Mouse (Mus musculus): Measurements from ENCODE around the gene Lyz1. TPM values are rescaled to one million over a fixed set of nuclear protein-coding genes. Genes with fewer than 3 reads are reported as not detected.
"Not testable (repeated sequence)": the region's sequence is repeated elsewhere in the genome, so short reads cannot be mapped to it uniquely, and the experiment has no call there.

The Lyz1 gene
- polyA plus RNA-seq, 1 experiment from 2014 or later = not detected

DNA sequence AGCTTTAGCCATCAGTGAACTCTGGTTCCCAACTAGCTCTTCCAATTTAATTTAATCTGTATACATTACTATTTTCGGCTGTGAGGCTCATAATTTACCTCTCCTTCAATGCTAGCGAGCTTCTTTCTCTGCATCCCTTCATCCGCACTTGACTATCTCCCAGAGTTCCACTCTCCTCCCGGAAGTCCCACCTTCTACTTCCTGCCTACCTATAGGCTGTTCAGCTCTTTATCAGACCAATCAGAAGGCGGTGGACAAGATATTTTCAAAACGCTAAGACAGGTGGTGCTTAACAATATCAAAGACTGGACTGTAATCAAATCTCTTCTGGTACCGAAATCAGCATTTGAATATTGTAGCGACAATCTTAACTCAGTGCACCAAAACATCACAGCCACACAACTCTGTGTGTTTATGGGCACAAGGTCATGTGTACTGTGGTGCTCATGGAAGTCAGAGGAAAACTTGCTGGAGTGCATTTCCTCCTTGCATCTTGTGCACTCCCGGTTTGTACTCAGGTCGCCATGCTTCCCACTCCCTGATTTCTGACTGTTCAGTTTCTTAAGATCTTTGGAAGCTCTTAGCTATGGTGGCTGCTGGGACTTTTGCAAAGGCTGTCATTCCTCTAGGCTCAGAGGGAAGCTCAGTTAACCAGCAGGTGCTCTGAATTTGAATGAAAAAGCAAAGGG lies 16.8 kb downstream of the Lyz1 start:
- Histone ChIP-seq H3K27ac (no peak overlapping the region), H3K36me3 (no peaks in the 10 kb centered on the region), H3K9ac (replicated peaks) (no peak overlapping the region), H3K4me2 (no peak overlapping the region), H3K4me1 (replicated peaks) (no peaks in the 10 kb centered on the region), H3K9me3 (no peaks in the 10 kb centered on the region), H3K27me3 (no peaks in the 10 kb centered on the region), H3K4me3 (replicated peaks) (no peak overlapping the region)
- no peak for ATAC-seq (ENCODE audit: insufficient number of reproducible peaks, insufficient read depth, low FRiP score, low TSS enrichment, low read depth)
- 77% methylated on average over 10 of the region's 10 CpGs for WGBS

DNA sequence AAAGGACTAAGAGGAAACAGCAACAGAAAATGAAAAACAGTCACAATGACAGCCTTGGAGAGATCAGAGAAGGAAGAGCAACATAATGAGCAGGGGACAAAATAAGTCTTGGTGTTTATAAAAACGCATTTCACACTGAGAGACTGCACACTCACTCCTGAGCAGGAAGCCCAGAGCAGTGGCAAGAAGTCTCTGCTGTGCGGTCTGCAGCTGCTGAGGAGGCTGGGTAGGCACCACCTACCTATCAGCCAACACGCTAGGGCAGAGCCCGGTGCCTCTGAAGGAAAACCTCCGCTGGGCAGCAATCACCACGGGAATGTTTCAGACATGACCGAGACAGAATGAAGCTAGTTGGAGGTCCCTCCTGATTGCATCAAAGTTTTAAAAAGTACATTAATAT lies 18.0 kb downstream of the Lyz1 start:
- not testable (repeated sequence) for H3K9me3 ChIP-seq; H3K4me1 ChIP-seq (replicated peaks); H3K4me3 ChIP-seq (replicated peaks); H3K4me2 ChIP-seq; H3K9ac ChIP-seq (replicated peaks); H3K36me3 ChIP-seq; H3K27ac ChIP-seq; ATAC-seq (ENCODE audit: insufficient number of reproducible peaks, insufficient read depth, low FRiP score, low TSS enrichment, low read depth); H3K27me3 ChIP-seq
- 81% methylated on average over 5 of the region's 7 CpGs for WGBS

DNA sequence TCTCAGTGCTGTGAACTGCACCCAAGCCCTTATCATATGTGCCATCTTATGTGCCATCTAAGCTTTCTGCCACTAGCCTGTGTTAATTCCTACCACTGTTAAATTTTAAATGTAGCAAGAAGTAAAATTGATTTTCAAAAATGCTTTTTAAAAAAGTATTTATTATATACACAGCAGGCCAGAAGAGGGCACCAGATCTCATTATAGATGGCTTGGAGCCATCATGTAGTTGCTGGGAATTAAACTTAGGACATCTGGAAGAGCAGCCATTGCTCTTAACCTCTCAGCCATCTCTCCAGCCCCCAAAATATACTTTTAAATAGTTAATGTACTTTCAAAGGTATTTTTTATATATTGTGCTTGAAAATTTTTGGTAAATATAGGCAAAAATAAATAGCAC lies 20.6 kb downstream of the Lyz1 start:
- no peak overlapping the region for H3K27ac ChIP-seq
- no peak for ATAC-seq (ENCODE audit: insufficient number of reproducible peaks, insufficient read depth, low FRiP score, low TSS enrichment, low read depth)

DNA sequence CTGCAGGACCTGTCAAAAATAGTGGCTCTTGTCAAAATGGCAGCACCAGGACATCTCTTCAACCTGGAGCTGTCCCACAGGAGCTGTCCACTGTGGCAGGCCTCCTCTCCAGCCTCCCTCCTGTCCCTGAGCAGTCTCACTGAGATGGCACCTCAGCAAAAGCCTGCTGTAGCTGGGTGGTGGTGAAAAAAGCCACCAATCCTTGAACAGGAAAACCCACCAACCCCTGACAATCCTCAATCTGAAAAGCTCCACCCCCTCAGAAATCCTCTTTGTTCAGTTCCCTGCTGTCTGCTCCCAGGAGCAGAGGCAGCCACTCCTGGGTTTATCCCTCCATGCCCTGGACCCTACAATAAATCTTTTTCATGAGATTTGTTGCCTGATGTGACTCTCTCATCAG lies 32.8 kb downstream of the Lyz1 start:
- H3K27me3 ChIP-seq = no peaks in the 10 kb centered on the region
- no peaks in the 10 kb centered on the region for H3K36me3 ChIP-seq
- H3K4me1 ChIP-seq (replicated peaks) = no peaks in the 10 kb centered on the region
- H3K27ac ChIP-seq = no peak overlapping the region
- peaks cover 14% of the 10 kb centered on the region; the same call in 1 of the 2 replicates for H3K9me3 ChIP-seq
- no peak overlapping the region for H3K4me3 ChIP-seq (replicated peaks)
- no peak overlapping the region for H3K9ac ChIP-seq (replicated peaks)
- H3K4me2 ChIP-seq = no peak overlapping the region
- ATAC-seq (ENCODE audit: insufficient number of reproducible peaks, insufficient read depth, low FRiP score, low TSS enrichment, low read depth) = no peak

More for the DNA sequence above, 20.6 kb downstream of the Lyz1 start:
- no peaks in the 10 kb centered on the region for H3K9me3 ChIP-seq
- H3K36me3 ChIP-seq = no peaks in the 10 kb centered on the region
- no peaks in the 10 kb centered on the region for H3K27me3 ChIP-seq
- no peak overlapping the region for H3K4me2 ChIP-seq
- H3K4me3 ChIP-seq (replicated peaks) = no peak overlapping the region
- no peak overlapping the region for H3K9ac ChIP-seq (replicated peaks)
- no peaks in the 10 kb centered on the region for H3K4me1 ChIP-seq (replicated peaks)

DNA sequence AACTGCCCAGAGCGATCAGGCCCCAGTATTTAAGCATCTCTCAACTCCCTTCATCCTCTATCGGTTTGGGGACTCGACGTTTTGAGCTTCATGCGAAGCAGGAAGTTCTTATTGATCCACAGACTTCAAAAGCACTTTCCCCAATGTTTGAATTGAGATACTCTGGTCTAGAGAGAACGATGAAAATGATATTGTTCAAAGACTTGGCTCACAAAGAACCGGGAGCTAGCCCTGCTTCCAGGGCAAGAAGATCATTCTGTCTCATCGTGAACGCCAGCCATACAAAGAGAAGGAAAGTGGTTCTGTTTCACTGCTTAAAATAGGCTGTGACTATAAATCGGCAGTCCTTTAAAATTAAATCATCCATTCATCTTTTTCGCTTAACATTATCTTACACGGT lies 54.1 kb downstream of the Lyz1 start, which contains the start of gene 9530003J23Rik:
Gene 9530003J23Rik (minus strand): TSS at position 101 of the 400 bp plus-strand sequence.
- Histone ChIP-seq H3K4me3 (replicated peaks) (no peak within 1 kb of the TSS), H3K27me3 (no peaks in the 10 kb centered on the region), H3K9ac (replicated peaks) (no peak within 1 kb of the TSS), H3K27ac (no peak within 1 kb of the TSS), H3K9me3 (no peaks in the 10 kb centered on the region), H3K4me2 (no peak within 1 kb of the TSS), H3K4me1 (replicated peaks) (peaks cover 13% of the 10 kb centered on the region), H3K36me3 (no peaks in the 10 kb centered on the region)
- ATAC-seq (ENCODE audit: insufficient number of reproducible peaks, insufficient read depth, low FRiP score, low TSS enrichment, low read depth) = no peak
- WGBS = 93% methylated on average over 12 of the region's 12 CpGs

Other genes starting within 250 kb of the Lyz1 start
- gene Lrrc10, start 247.5 kb downstream of the Lyz1 start, polyA plus RNA-seq (2016; fragmentation: Nextera tagmentation; extraction: Ambion mirVana) = 0.19 TPM in 2 replicates
- 272 and 279 TPM in 2 replicates for gene Cct2, start 229.1 kb downstream of the Lyz1 start, polyA plus RNA-seq (2016; fragmentation: Nextera tagmentation; extraction: Ambion mirVana)
- 21.2 and 24.8 TPM in 2 replicates for gene Frs2, start 144.3 kb downstream of the Lyz1 start, polyA plus RNA-seq (2016; fragmentation: Nextera tagmentation; extraction: Ambion mirVana)
- gene Yeats4, start 68.4 kb downstream of the Lyz1 start, polyA plus RNA-seq (2016; fragmentation: Nextera tagmentation; extraction: Ambion mirVana) = 112 and 114 TPM in 2 replicates
- gene 9530003J23Rik, start 54.2 kb downstream of the Lyz1 start, polyA plus RNA-seq (2016; fragmentation: Nextera tagmentation; extraction: Ambion mirVana) = not detected in 2 replicates
- 10.6 TPM in 2 replicates for gene Lyz2, start 10.5 kb downstream of the Lyz1 start, polyA plus RNA-seq (2016; fragmentation: Nextera tagmentation; extraction: Ambion mirVana)
- 231 and 234 TPM in 2 replicates for gene Cpsf6, start 87.1 kb upstream of the Lyz1 start, polyA plus RNA-seq (2016; fragmentation: Nextera tagmentation; extraction: Ambion mirVana)